Mouse (Mus musculus): ENCODE measurements around the gene Zcchc9.

GRCm38 (mm10) chr13:91748401-91748800 lies 59.1 kb downstream of the Zcchc9 start:
- TF ChIP-seq CTCF (IDR thresholded peaks at IDR 0.05; ENCODE audit: extremely low read depth, insufficient read depth, low read length) (no peak), POLR2A (IDR thresholded peaks at IDR 0.05; ENCODE audit: extremely low read depth, insufficient read depth, low read length) (no peak)
